Mouse (Mus musculus): ENCODE data around the gene Rpl13. TPM values are rescaled to one million over a fixed set of nuclear protein-coding genes. Genes with fewer than 3 reads are reported as not detected.

The Rpl13 gene
- polyA plus RNA-seq, 1 experiment from 2014 or later: 811 TPM

GRCm38 (mm10) chr8:123104046-123104767 is 2.1 kb downstream of the Rpl13 start:
- Histone ChIP-seq H3K4me2 (ENCODE audit: low read depth, low read length) (peak overlapping the region; percentile 97), H3K27ac (ENCODE audit: low read depth) (peak overlapping the region; percentile 95), H3K4me1 (ENCODE audit: insufficient read depth) (peaks cover 12% of the 10 kb centered on the region), H3K9ac (replicated peaks) (peak overlapping the region; percentile 98), H3K36me3 (replicated peaks; ENCODE audit: insufficient read depth, low read length) (peaks cover 23% of the 10 kb centered on the region), H3K27me3 (ENCODE audit: insufficient read depth, low read length) (no peaks in the 10 kb centered on the region), H3K4me3 (ENCODE audit: low read depth, low read length) (peak overlapping the region; percentile 89), H3K9me3 (ENCODE audit: low read length) (no peaks in the 10 kb centered on the region)
- ATAC-seq (no peak), DNase-seq (no peak)
- 72% methylated on average over 6 of the region's 6 CpGs for WGBS (ENCODE audit: insufficient replicate concordance)
- TF ChIP-seq CTCF (IDR thresholded peaks at IDR 0.05; ENCODE audit: low read depth) (no peak), EP300 (IDR thresholded peaks at IDR 0.05; ENCODE audit: low read depth) (no peak)

- Histone ChIP-seq H3K27ac (ENCODE audit: low read depth) (no peak overlapping the region), H3K36me3 (replicated peaks; ENCODE audit: insufficient read depth, low read length) (peaks cover 23% of the 10 kb centered on the region), H3K9ac (replicated peaks) (no peak overlapping the region), H3K4me2 (ENCODE audit: low read depth, low read length) (no peak overlapping the region), H3K9me3 (ENCODE audit: low read length) (no peaks in the 10 kb centered on the region), H3K4me1 (ENCODE audit: insufficient read depth) (peaks cover 12% of the 10 kb centered on the region), H3K4me3 (ENCODE audit: low read depth, low read length) (no peak overlapping the region), H3K27me3 (ENCODE audit: insufficient read depth, low read length) (no peaks in the 10 kb centered on the region)
- WGBS (ENCODE audit: insufficient replicate concordance): 63% methylated on average over 5 of the region's 5 CpGs
- ATAC-seq (no peak), DNase-seq (no peak)
- TF ChIP-seq CTCF (IDR thresholded peaks at IDR 0.05; ENCODE audit: low read depth) (peak; percentile 66), EP300 (IDR thresholded peaks at IDR 0.05; ENCODE audit: low read depth) (no peak)
These were observed 3.6 kb downstream of the Rpl13 start for GRCm38 (mm10) chr8:123105553-123106326.

- Histone ChIP-seq H3K4me3 (ENCODE audit: low read depth, low read length) (no peak overlapping the region), H3K27ac (ENCODE audit: low read depth) (no peak overlapping the region), H3K9me3 (ENCODE audit: low read length) (no peaks in the 10 kb centered on the region), H3K27me3 (ENCODE audit: insufficient read depth, low read length) (no peaks in the 10 kb centered on the region), H3K36me3 (replicated peaks; ENCODE audit: insufficient read depth, low read length) (peaks cover 23% of the 10 kb centered on the region), H3K4me2 (ENCODE audit: low read depth, low read length) (no peak overlapping the region), H3K9ac (replicated peaks) (no peak overlapping the region), H3K4me1 (ENCODE audit: insufficient read depth) (peaks cover 11% of the 10 kb centered on the region)
- TF ChIP-seq CTCF (IDR thresholded peaks at IDR 0.05; ENCODE audit: low read depth) (peak; percentile 65), EP300 (IDR thresholded peaks at IDR 0.05; ENCODE audit: low read depth) (no peak)
- ATAC-seq (no peak), DNase-seq (no peak)
- WGBS (ENCODE audit: insufficient replicate concordance): 39% methylated on average over 2 of the region's 2 CpGs
These were observed 4.4 kb downstream of the Rpl13 start for GRCm38 (mm10) chr8:123106531-123106930.

DNA sequence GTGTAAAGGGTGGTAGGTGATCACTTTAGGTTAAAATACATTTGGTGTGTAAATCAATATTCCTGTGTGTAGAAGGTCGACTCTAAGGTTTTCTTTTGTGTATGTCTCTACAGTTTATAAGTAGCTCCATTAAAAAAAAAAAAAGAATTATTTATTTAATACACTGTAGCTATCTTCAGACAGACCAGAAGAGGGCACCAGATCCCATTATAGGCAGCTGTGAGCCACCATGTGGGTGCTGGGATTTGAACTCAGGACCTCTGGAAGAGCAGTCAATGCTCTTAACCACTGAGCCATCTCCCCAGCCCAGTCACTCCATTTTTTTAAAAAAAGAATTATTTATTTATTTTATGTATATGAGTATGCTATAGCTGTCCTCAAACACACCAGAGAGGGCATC is 5.9 kb downstream of the Rpl13 start:
- ATAC-seq (no peak), DNase-seq (no peak)
- TF ChIP-seq CTCF (IDR thresholded peaks at IDR 0.05; ENCODE audit: low read depth) (peak; percentile 36), EP300 (IDR thresholded peaks at IDR 0.05; ENCODE audit: low read depth) (no peak)
- Histone ChIP-seq H3K27me3 (ENCODE audit: insufficient read depth, low read length) (no peaks in the 10 kb centered on the region), H3K9me3 (ENCODE audit: low read length) (no peaks in the 10 kb centered on the region), H3K27ac (ENCODE audit: low read depth) (no peak overlapping the region), H3K4me2 (ENCODE audit: low read depth, low read length) (no peak overlapping the region), H3K4me1 (ENCODE audit: insufficient read depth) (peaks cover 8% of the 10 kb centered on the region), H3K9ac (replicated peaks) (no peak overlapping the region), H3K36me3 (replicated peaks; ENCODE audit: insufficient read depth, low read length) (peaks cover 23% of the 10 kb centered on the region), H3K4me3 (ENCODE audit: low read depth, low read length) (no peak overlapping the region)
- WGBS (ENCODE audit: insufficient replicate concordance): 45% methylated on average over 1 of the region's 1 CpGs

DNA sequence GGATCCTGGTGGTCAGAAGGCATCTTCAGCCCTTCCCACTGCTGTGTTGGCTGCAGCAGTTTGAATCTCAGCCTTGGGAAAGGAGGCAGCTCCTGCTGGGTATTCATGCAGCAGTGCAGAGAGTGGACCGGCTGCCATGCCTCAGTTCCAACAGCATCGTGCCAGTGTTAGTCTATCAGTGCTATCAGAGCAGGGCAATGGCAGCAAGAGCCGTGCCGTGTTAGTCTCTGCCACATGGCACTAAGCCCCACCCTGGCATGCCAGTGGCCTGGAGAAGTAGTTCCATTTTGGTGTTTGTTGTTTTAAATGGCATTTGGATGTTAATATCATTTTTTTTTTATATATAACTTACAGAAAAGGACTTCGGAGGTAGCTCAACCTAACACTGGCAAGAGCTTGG is 6.8 kb downstream of the Rpl13 start:
- ATAC-seq (no peak), DNase-seq (no peak)
- Histone ChIP-seq H3K27ac (ENCODE audit: low read depth) (no peak overlapping the region), H3K9ac (replicated peaks) (no peak overlapping the region), H3K4me2 (ENCODE audit: low read depth, low read length) (no peak overlapping the region), H3K27me3 (ENCODE audit: insufficient read depth, low read length) (no peaks in the 10 kb centered on the region), H3K4me1 (ENCODE audit: insufficient read depth) (peaks cover 1% of the 10 kb centered on the region), H3K9me3 (ENCODE audit: low read length) (no peaks in the 10 kb centered on the region), H3K4me3 (ENCODE audit: low read depth, low read length) (no peak overlapping the region), H3K36me3 (replicated peaks; ENCODE audit: insufficient read depth, low read length) (peaks cover 16% of the 10 kb centered on the region)
- no peak for TF ChIP-seq CTCF (IDR thresholded peaks at IDR 0.05; ENCODE audit: low read depth)
- no peak for TF ChIP-seq EP300 (IDR thresholded peaks at IDR 0.05; ENCODE audit: low read depth)
- WGBS (ENCODE audit: insufficient replicate concordance): 74% methylated on average over 5 of the region's 5 CpGs

DNA sequence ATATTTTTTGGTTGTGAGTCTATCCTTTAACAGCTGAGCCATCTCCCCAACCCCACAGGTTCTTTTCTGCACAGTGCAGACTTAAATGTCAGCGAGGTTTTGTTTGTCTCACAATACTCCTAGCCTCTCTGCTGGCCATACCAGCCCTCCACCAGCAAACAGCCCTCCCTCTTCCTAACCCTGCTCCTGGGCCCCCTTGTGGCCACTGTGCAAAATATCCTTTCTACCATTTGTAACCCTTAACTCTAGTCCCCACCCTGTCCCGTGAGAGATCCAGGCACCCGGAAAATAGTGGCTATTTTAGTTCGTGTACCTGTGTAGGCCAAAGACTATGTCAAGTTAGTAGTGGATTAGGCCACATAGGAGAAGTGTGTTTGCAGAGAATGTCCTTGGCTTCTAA is 8.5 kb downstream of the Rpl13 start:
- ATAC-seq: peak; percentile 73
- Histone ChIP-seq H3K27ac (ENCODE audit: low read depth) (no peak overlapping the region), H3K9me3 (ENCODE audit: low read length) (no peaks in the 10 kb centered on the region), H3K4me3 (ENCODE audit: low read depth, low read length) (no peak overlapping the region), H3K36me3 (replicated peaks; ENCODE audit: insufficient read depth, low read length) (peaks cover under 1% of the 10 kb centered on the region), H3K9ac (replicated peaks) (no peak overlapping the region; the same call in 1 of the 2 replicates), H3K4me1 (ENCODE audit: insufficient read depth) (no peaks in the 10 kb centered on the region; the same call in 1 of the 2 replicates), H3K27me3 (ENCODE audit: insufficient read depth, low read length) (peaks cover 1% of the 10 kb centered on the region; the same call in 1 of the 2 replicates), H3K4me2 (ENCODE audit: low read depth, low read length) (no peak overlapping the region)
- TF ChIP-seq EP300 (IDR thresholded peaks at IDR 0.05; ENCODE audit: low read depth) (no peak), CTCF (IDR thresholded peaks at IDR 0.05; ENCODE audit: low read depth) (peak; percentile 82)
- 5% methylated on average over 4 of the region's 4 CpGs for WGBS (ENCODE audit: insufficient replicate concordance)
- peak; percentile 78 for DNase-seq

Data from liver, postnatal 0 days (tissue).